11 mouse cellular contexts compared by ENCODE assay signal in the genomic region with DNA sequence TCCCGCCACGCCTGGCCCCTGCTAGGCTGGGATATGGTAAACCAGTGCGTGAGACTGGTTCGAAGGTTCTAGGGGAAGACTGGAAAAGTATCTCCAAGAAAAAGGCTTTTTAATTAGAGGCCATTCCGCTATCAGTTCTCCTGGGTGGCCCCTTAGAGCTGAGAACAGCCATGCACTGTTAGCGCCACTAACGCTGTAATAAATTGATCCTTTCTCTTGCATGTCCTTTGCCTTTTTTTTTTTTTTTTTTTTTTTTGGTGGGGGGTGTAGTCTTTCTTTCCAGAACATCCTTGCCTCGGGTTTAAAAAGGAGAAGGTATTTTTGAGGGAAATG. TPM values are rescaled to one million over a fixed set of nuclear protein-coding genes. Genes with fewer than 3 reads are reported as not detected.
DNase-seq lines count a peak whose midpoint lies in the region; ATAC-seq lines count a peak whose summit lies in the region.
"Had no signal": no experiment of that assay in that cellular context is flagged by ENCODE, and none has a peak within 500 bp of the region (broad histone marks: within the 10 kb centered on the region; RNA-seq: fewer than 3 reads in every experiment).

No protein-coding gene starts in this region.

- peak overlapping the region; percentile 37 for H3K4me3 ChIP-seq in heart, embryonic 16.5 days (ENCODE audit: low read length)
- no peak overlapping the region for H3K4me3 ChIP-seq in embryonic facial prominence, embryonic 11.5 days (ENCODE audit: low read depth, low read length)
- no peak overlapping the region for H3K4me3 ChIP-seq in hindbrain, embryonic 13.5 days
- H3K4me3 ChIP-seq in midbrain, embryonic 12.5 days, result no peak overlapping the region

- peaks cover 7% of the 10 kb centered on the region; the same call in 1 of the 2 replicates for H3K4me1 ChIP-seq in heart, embryonic 16.5 days (ENCODE audit: control insufficient read depth, insufficient read depth, low read length)
- H3K4me1 ChIP-seq in embryonic facial prominence, embryonic 11.5 days (ENCODE audit: control insufficient read depth, insufficient read depth, low read length), result peaks cover 3% of the 10 kb centered on the region; the same call in 1 of the 2 replicates
- H3K4me1 ChIP-seq in hindbrain, embryonic 13.5 days (replicated peaks), result peaks cover 17% of the 10 kb centered on the region
- H3K4me1 ChIP-seq in midbrain, embryonic 12.5 days, result peaks cover 12% of the 10 kb centered on the region

- WGBS in heart, embryonic 16.5 days, result 31% methylated on average over 8 of the region's 8 CpGs
- 20% methylated on average over 8 of the region's 8 CpGs for WGBS in embryonic facial prominence, embryonic 11.5 days
- WGBS in hindbrain, embryonic 13.5 days, result 45% methylated on average over 8 of the region's 8 CpGs
- 36% methylated on average over 8 of the region's 8 CpGs for WGBS in midbrain, embryonic 12.5 days

- DNase-seq in heart, adult 8-10 months (ENCODE audit: low spot score), result no peak
- no peak for DNase-seq in embryonic facial prominence, embryonic 11.5 days (ENCODE audit: low spot score)
- DNase-seq in layer of hippocampus, adult 11-12 months (ENCODE audit: low spot score), result no peak
- no peak for DNase-seq in cerebellum, adult 11 months
- DNase-seq in frontal cortex, postnatal 36 days (ENCODE audit: low spot score in 2 of 2), result no peak
- DNase-seq: heart, postnatal 10 days; left cerebral cortex, postnatal 4 days had no signal

- no peak overlapping the region for H3K27ac ChIP-seq in heart, embryonic 16.5 days (ENCODE audit: low read length)
- H3K27ac ChIP-seq in embryonic facial prominence, embryonic 11.5 days (replicated peaks; ENCODE audit: low read depth, low read length), result no peak overlapping the region
- no peak overlapping the region for H3K27ac ChIP-seq in hindbrain, embryonic 13.5 days
- no peak overlapping the region for H3K27ac ChIP-seq in midbrain, embryonic 12.5 days (replicated peaks)

- no peaks in the 10 kb centered on the region for H3K9me3 ChIP-seq in heart, embryonic 16.5 days (replicated peaks; ENCODE audit: control insufficient read depth, low read length)
- H3K9me3 ChIP-seq in embryonic facial prominence, embryonic 11.5 days (replicated peaks; ENCODE audit: control insufficient read depth, low read length), result no peaks in the 10 kb centered on the region
- no peaks in the 10 kb centered on the region for H3K9me3 ChIP-seq in hindbrain, embryonic 13.5 days
- H3K9me3 ChIP-seq in midbrain, embryonic 12.5 days, result no peaks in the 10 kb centered on the region

- ATAC-seq in heart, embryonic 16.5 days (replicated peaks; ENCODE audit: extremely low read depth, insufficient read depth, low FRiP score), result no peak
- 0 out of 2 replicates have a peak, but pooled peaks have one; percentile 8 for ATAC-seq in embryonic facial prominence, embryonic 11.5 days (replicated peaks; ENCODE audit: insufficient number of reproducible peaks, low FRiP score, low TSS enrichment, low read depth)
- no peak for ATAC-seq in hindbrain, embryonic 13.5 days (ENCODE audit: low FRiP score)
- peak; percentile 21; the same call in 1 of the 2 replicates for ATAC-seq in midbrain, embryonic 12.5 days (ENCODE audit: low FRiP score, low read depth)

- no peaks in the 10 kb centered on the region for H3K36me3 ChIP-seq in heart, embryonic 16.5 days (ENCODE audit: control insufficient read depth, insufficient read depth)
- no peaks in the 10 kb centered on the region for H3K36me3 ChIP-seq in embryonic facial prominence, embryonic 11.5 days (replicated peaks; ENCODE audit: control insufficient read depth, insufficient read depth, low read depth, low read length)
- H3K36me3 ChIP-seq in hindbrain, embryonic 13.5 days, result 0 out of 2 replicates have a peak, but pooled peaks cover 4% of the 10 kb centered on the region
- no peaks in the 10 kb centered on the region for H3K36me3 ChIP-seq in midbrain, embryonic 12.5 days

- peak overlapping the region; percentile 29; the same call in 1 of the 2 replicates for H3K9ac ChIP-seq in heart, embryonic 16.5 days (ENCODE audit: low read length)
- no peak overlapping the region for H3K9ac ChIP-seq in embryonic facial prominence, embryonic 11.5 days (replicated peaks; ENCODE audit: low read length)
- no peak overlapping the region for H3K9ac ChIP-seq in hindbrain, embryonic 13.5 days
- no peak overlapping the region for H3K9ac ChIP-seq in midbrain, embryonic 12.5 days (replicated peaks)

- H3K4me2 ChIP-seq in heart, embryonic 16.5 days (ENCODE audit: low read depth, low read length), result peak overlapping the region; percentile 60
- no peak overlapping the region for H3K4me2 ChIP-seq in embryonic facial prominence, embryonic 11.5 days (ENCODE audit: low read depth, low read length)
- H3K4me2 ChIP-seq in hindbrain, embryonic 13.5 days, result peak overlapping the region; percentile 35
- peak overlapping the region; percentile 42 for H3K4me2 ChIP-seq in midbrain, embryonic 12.5 days (replicated peaks)

- peaks cover 7% of the 10 kb centered on the region; the same call in 1 of the 2 replicates for H3K27me3 ChIP-seq in heart, embryonic 16.5 days (ENCODE audit: control insufficient read depth, insufficient read depth, low read length)
- no peaks in the 10 kb centered on the region for H3K27me3 ChIP-seq in embryonic facial prominence, embryonic 11.5 days (ENCODE audit: control insufficient read depth, insufficient read depth, low read length)
- 0 out of 2 replicates have a peak, but pooled peaks cover 4% of the 10 kb centered on the region for H3K27me3 ChIP-seq in hindbrain, embryonic 13.5 days
- peaks cover 19% of the 10 kb centered on the region for H3K27me3 ChIP-seq in midbrain, embryonic 12.5 days
- H3K27me3 ChIP-seq: CH12.LX had no signal

RNA-seq across cellular contexts. Expression of a gene that starts 32.6 kb away (rescaled TPM):
- polyA plus RNA-seq in heart, embryonic 16.5 days (2015; fragmentation: Nextera tagmentation; extraction: Ambion mirVana), result 3.1 and 4.0 TPM in 2 replicates
- total RNA-seq in heart, adult 8-10 months (2022), result under 1 TPM; 0.73 to 0.91 (median 0.83) TPM
- polyA plus RNA-seq in embryonic facial prominence, embryonic 11.5 days (2014; fragmentation: Nextera tagmentation; extraction: Ambion mirVana), result 113 and 141 TPM in 2 replicates
- polyA plus RNA-seq in hindbrain, embryonic 13.5 days (2015; fragmentation: Nextera tagmentation; extraction: Ambion mirVana), result 202 and 215 TPM in 2 replicates
- 256 and 292 TPM in 2 replicates for polyA plus RNA-seq in midbrain, embryonic 12.5 days (2016; fragmentation: Nextera tagmentation; extraction: Ambion mirVana)

Comparison
In these comparisons a context has a peak if more than half of its experiments do, and no peak if none do; other contexts are left out.
1. ATAC-seq: peak in embryonic facial prominence, embryonic 11.5 days (single experiment) and midbrain, embryonic 12.5 days (single experiment); none in heart, embryonic 16.5 days (single experiment) and hindbrain, embryonic 13.5 days (single experiment).
2. RNA of a gene that starts 32.6 kb away (polyA plus RNA-seq): 256 to 292 TPM in midbrain, embryonic 12.5 days, 202 to 215 TPM in hindbrain, embryonic 13.5 days and 113 to 141 TPM in embryonic facial prominence, embryonic 11.5 days; 3.1 to 4.0 TPM in heart, embryonic 16.5 days; every median in the first group is over 10 times any median in the second.